Mouse (Mus musculus) myocyte (in vitro differentiated cells): ENCODE measurements at regions not wholly inside any gene's neighbourhood (a gene's known extent, or its start where the extent isn't known, plus 50 kb on each side); places are given as distances from the start of the nearest gene placed in this dataset.
"Not testable (repeated sequence)": the region's sequence is repeated elsewhere in the genome, so short reads cannot be mapped to it uniquely, and the experiment has no call there.

Source experiments
- H3K27me3 ChIP-seq: one replicate; pipeline ENCODE4 v1.6.1; 2011; ENCODE audit not compliant: control insufficient read depth, insufficient read depth, insufficient read length
- H3K36me3 ChIP-seq: one replicate; pipeline ENCODE4 v1.6.1; 2011; ENCODE audit not compliant: control insufficient read depth, insufficient read depth
- H3K4me2 ChIP-seq: one replicate; pipeline ENCODE4 v1.6.1; 2011; ENCODE audit warnings: low read depth, control low read depth
- H3K4me3 ChIP-seq: one replicate; pipeline ENCODE4 v1.5.1; 2011; ENCODE audit warnings: mild to moderate bottlenecking, control low read depth, moderate library complexity
- H3K79me2 ChIP-seq: one replicate; pipeline ENCODE4 v1.6.1; 2011; ENCODE audit not compliant: control insufficient read depth, insufficient read depth
- H3ac ChIP-seq: one replicate; pipeline ENCODE4 v1.6.1; 2011; ENCODE audit not compliant: control insufficient read depth, insufficient read length
- CEBPB ChIP-seq: IDR thresholded peaks from 2 replicates; pipeline ENCODE4 v1.6.1; 2011; ENCODE audit warnings: mild to moderate bottlenecking, moderate library complexity; ENCODE audit not compliant: poor library complexity, insufficient read depth, severe bottlenecking
- E2F4 ChIP-seq: IDR thresholded peaks from one replicate; pipeline ENCODE4 v1.6.1; 2011; ENCODE audit warnings: mild to moderate bottlenecking, control low read depth, moderate library complexity; ENCODE audit not compliant: insufficient read depth
- MAX ChIP-seq: IDR thresholded peaks from one replicate; pipeline ENCODE4 v1.6.1; 2011; ENCODE audit warnings: low read depth, mild to moderate bottlenecking, control low read depth
- MYOD1 ChIP-seq, 3 experiments: IDR thresholded peaks; one replicate each; pipeline ENCODE4 v1.6.1; 2011; ENCODE audit warnings: control low read depth in 2 of 3, low read depth in 2 of 3, mild to moderate bottlenecking in 2 of 3, moderate library complexity in 1 of 3; ENCODE audit not compliant: insufficient read length in 2 of 3, control insufficient read depth in 1 of 3
- MYOG ChIP-seq, 3 experiments: IDR thresholded peaks; one replicate each; pipeline ENCODE4 v1.6.1; 2011; ENCODE audit warnings: control low read depth in 2 of 3, low read depth in 2 of 3, mild to moderate bottlenecking in 2 of 3; ENCODE audit not compliant: insufficient read length in 2 of 3, control insufficient read depth in 1 of 3, insufficient read depth in 1 of 3
- POLR2A ChIP-seq: IDR thresholded peaks from one replicate; pipeline ENCODE4 v1.6.1; 2011; ENCODE audit warnings: low read depth, mild to moderate bottlenecking, control low read depth, moderate library complexity; ENCODE audit not compliant: insufficient read length
- POLR2AphosphoS2 ChIP-seq: IDR thresholded peaks from one replicate; pipeline ENCODE4 v1.6.1; 2011; ENCODE audit warnings: low read depth, control low read depth; ENCODE audit not compliant: insufficient read length
- REST ChIP-seq: IDR thresholded peaks from one replicate; pipeline ENCODE4 v1.6.1; 2011; ENCODE audit warnings: mild to moderate bottlenecking, control low read depth, moderate library complexity; ENCODE audit not compliant: insufficient read depth, insufficient read length
- SRF ChIP-seq: IDR thresholded peaks from one replicate; pipeline ENCODE4 v1.6.1; 2011; ENCODE audit warnings: low read depth; ENCODE audit not compliant: control insufficient read depth, insufficient read length
- TCF12 ChIP-seq: IDR thresholded peaks from one replicate; pipeline ENCODE4 v1.6.1; 2011; ENCODE audit warnings: mild to moderate bottlenecking, control low read depth; ENCODE audit not compliant: poor library complexity, insufficient read depth, severe bottlenecking
- TCF3 ChIP-seq: IDR thresholded peaks from one replicate; pipeline ENCODE4 v1.6.1; 2011; ENCODE audit warnings: low read depth, control low read depth; ENCODE audit not compliant: insufficient read length
- USF1 ChIP-seq: IDR thresholded peaks from one replicate; pipeline ENCODE4 v1.6.1; 2011; ENCODE audit warnings: low read depth, mild to moderate bottlenecking, control low read depth, moderate library complexity

- Histone ChIP-seq H3ac (no peak overlapping the region), H3K79me2 (no peaks in the 10 kb centered on the region), H3K36me3 (no peaks in the 10 kb centered on the region), H3K4me2 (no peak overlapping the region), H3K27me3 (no peaks in the 10 kb centered on the region), H3K4me3 (no peak overlapping the region)
- TF ChIP-seq MYOD1 (IDR thresholded peaks at IDR 0.05; ENCODE audit: control insufficient read depth in 1 of 3, insufficient read length in 2 of 3, low read depth in 2 of 3) (no peak), MYOG (IDR thresholded peaks at IDR 0.05; ENCODE audit: control insufficient read depth in 1 of 3, insufficient read depth in 1 of 3, insufficient read length in 2 of 3, low read depth in 2 of 3) (no peak)
These were observed 160.7 kb downstream of the Enc1 start for GRCm38 (mm10) chr13:97401620-97402019.

GRCm38 (mm10) chr13:97398041-97398440 lies 157.1 kb downstream of the Enc1 start:
- Histone ChIP-seq H3K4me3 (no peak overlapping the region), H3K4me2 (no peak overlapping the region), H3K79me2 (no peaks in the 10 kb centered on the region), H3K27me3 (no peaks in the 10 kb centered on the region), H3ac (no peak overlapping the region), H3K36me3 (no peaks in the 10 kb centered on the region)
- TF ChIP-seq CEBPB (no peak), MAX (no peak), E2F4 (no peak), MYOG (IDR thresholded peaks at IDR 0.05; ENCODE audit: control insufficient read depth in 1 of 3, insufficient read depth in 1 of 3, insufficient read length in 2 of 3, low read depth in 2 of 3) (no peak), MYOD1 (IDR thresholded peaks at IDR 0.05; ENCODE audit: control insufficient read depth in 1 of 3, insufficient read length in 2 of 3, low read depth in 2 of 3) (no peak), POLR2A (no peak), REST (no peak)

- no peak overlapping the region for H3K4me2 ChIP-seq
- no peaks in the 10 kb centered on the region for H3K79me2 ChIP-seq
- H3ac ChIP-seq: no peak overlapping the region
- TF ChIP-seq POLR2A (no peak), SRF (no peak), MYOD1 (IDR thresholded peaks at IDR 0.05; ENCODE audit: control insufficient read depth in 1 of 3, insufficient read length in 2 of 3, low read depth in 2 of 3) (no peak), MYOG (IDR thresholded peaks at IDR 0.05; ENCODE audit: control insufficient read depth in 1 of 3, insufficient read depth in 1 of 3, insufficient read length in 2 of 3, low read depth in 2 of 3) (no peak), USF1 (no peak), TCF3 (no peak), TCF12 (no peak), MAX (no peak), REST (no peak), E2F4 (no peak), CEBPB (no peak), POLR2AphosphoS2 (no peak)
- no peak overlapping the region for H3K4me3 ChIP-seq
- no peaks in the 10 kb centered on the region for H3K36me3 ChIP-seq
- no peaks in the 10 kb centered on the region for H3K27me3 ChIP-seq
These were observed 156.2 kb downstream of the Enc1 start for GRCm38 (mm10) chr13:97396899-97397640.

- H3K4me3 ChIP-seq, H3K79me2 ChIP-seq, H3K27me3 ChIP-seq, H3K4me2 ChIP-seq, H3ac ChIP-seq, H3K36me3 ChIP-seq: not testable (repeated sequence)
These were observed 155.4 kb downstream of the Enc1 start for GRCm38 (mm10) chr13:97396286-97396685.

GRCm38 (mm10) chr13:97394756-97395454 lies 154.0 kb downstream of the Enc1 start:
- H3K36me3 ChIP-seq: no peaks in the 10 kb centered on the region
- no peak overlapping the region for H3ac ChIP-seq
- H3K4me2 ChIP-seq: no peak overlapping the region
- H3K27me3 ChIP-seq: no peaks in the 10 kb centered on the region
- TF ChIP-seq E2F4 (no peak), REST (no peak), MYOD1 (IDR thresholded peaks at IDR 0.05; ENCODE audit: control insufficient read depth in 1 of 3, insufficient read length in 2 of 3, low read depth in 2 of 3) (no peak), USF1 (no peak), MYOG (IDR thresholded peaks at IDR 0.05; ENCODE audit: control insufficient read depth in 1 of 3, insufficient read depth in 1 of 3, insufficient read length in 2 of 3, low read depth in 2 of 3) (no peak), TCF3 (no peak), POLR2AphosphoS2 (no peak)
- no peak overlapping the region for H3K4me3 ChIP-seq
- no peaks in the 10 kb centered on the region for H3K79me2 ChIP-seq
